Mouse (Mus musculus) central nervous system, embryonic 11.5 days (tissue): Measurements from ENCODE around the gene Mpnd. TPM values are rescaled to one million over a fixed set of nuclear protein-coding genes. Genes with fewer than 3 reads are reported as not detected.

Experiments
- polyA plus RNA-seq: library from polyadenylated mRNA; depleted of rRNA; stranded (reverse); fragments of >200 nt; gene quantifications from 2 replicates; pipeline ENCODE4 v1.2.3, GENCODE M21; 2012; rRNA removed

Gene Mpnd
- polyA plus RNA-seq = 164 and 185 TPM in 2 replicates

DNA sequence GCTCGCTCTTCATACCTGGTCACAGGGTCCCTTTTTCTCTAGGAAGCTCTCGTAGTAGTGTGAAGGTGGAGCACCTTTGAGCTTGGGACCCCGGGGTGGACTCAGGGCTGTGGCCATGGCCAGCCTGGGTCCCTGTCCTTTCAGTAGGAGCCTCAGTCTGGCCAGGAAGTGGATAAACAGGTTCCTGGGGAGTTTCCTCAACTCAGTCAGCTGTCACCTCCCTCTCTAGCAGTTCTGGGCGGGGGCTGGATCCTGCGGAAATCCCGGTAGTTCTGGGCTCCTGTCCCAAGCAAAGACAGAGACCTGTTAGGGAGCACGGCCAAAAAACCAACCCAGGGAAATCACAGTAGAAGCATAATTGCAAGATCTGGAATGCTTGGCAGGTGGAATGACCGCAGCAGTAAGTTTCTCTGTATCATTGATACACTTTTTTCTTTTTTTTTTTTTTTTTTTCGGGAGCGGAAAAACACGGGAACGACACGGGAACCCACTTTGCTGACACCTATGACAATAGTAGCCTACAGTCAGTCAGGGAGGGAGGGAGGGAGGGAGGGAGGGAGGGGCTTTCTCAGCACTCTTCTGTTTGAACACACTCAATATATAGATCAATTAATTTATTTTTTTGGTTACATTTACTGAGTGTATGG, at the start of gene Mpnd, which contains the start of gene Stap2:
Gene Mpnd, plus strand, starts transcription at position 297 of the 647 bp plus-strand sequence.
Gene Stap2, minus strand, starts transcription at position 170 of the 647 bp plus-strand sequence.

DNA sequence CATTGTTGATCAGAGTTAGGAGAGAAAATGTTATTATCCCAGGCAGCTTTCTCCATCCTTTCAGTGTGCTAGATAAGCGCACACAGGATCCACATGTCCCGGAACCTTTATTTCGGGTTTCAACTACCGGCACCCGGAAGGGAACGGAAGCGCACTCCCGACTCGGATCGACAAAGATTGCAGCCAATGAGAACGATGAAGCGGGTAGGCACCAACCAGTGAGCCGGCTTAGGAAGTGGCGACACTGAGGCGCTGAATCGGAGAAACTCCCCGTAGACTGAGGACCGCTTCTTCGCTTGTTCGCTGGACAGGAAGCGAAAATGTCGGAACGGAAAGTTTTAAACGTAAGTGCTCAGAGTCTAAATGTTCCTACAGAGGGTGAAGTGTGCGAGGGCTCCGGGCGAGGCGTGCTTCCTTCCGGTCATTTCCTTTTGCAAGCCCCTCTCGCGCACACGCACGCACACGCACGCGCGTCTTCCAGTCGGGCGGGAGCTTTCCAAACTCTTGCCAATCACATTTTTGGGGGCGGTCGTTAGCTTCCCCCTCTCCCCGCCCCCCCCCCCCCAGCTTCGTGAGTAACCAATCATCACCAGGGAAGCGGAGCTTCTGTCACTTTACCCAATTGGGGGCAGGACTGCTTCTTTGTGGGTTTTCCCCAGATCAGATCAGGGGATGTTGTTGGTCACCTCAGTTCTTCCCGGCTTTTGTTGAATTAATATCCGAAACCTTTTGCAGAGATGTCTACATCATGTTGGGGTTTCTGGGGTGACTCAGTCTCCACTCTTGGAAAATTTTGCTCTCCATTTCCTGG, 46.4 kb upstream of the Mpnd start, which contains the start of gene Yju2:
Gene Yju2, plus strand, starts transcription at position 182 of the 811 bp plus-strand sequence.

GRCm38 (mm10) chr17:55969966-55970891, 35.3 kb upstream of the Mpnd start, which contains the start of gene Shd:
Gene Shd, plus strand, starts transcription at chr17:55970467.

DNA sequence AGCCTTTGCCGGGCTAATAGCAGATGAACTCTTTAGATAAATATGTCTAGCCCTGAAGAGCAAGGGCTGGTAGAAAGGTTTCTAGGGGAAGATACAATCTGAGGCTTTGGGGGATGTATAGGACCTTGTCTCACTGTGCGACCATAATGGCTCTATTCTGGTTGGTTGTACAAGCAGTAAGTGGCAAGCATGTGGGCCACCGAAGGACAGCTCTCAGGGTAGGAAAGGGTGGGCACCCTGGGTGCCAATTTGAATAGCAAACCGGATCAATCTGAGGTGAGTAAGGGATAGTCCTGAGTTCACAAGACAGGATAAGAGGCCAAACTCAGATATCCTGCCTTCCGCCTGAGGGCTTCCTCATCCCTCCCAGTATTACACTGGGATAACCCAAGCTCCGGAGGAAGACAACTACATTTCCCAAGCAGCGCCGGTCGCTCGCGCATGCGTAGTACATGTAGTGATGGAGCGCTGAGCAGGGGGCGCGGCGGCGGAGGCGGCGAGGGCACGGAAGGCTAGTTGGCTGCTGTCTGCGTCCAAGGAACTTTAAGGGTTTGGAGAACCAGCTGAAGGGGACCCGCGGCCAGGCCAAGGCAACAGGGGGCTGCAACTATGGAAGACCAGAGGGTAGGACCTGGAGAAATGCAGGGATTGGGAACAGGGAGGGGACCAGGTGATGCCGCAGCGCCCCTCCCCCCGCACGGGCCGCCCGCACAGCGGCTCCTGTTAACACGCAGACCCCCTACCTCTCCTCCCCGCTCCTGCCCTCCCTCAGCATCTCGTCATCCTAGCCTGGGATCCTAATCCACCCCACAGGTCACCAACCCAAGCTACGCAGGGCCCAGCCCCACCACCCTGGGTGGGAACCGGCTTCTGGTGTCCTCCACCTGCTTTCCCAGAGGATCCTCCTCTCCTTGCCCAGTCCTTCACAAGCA, 19.2 kb upstream of the Mpnd start, which contains the start of gene Fsd1:
Gene Fsd1, plus strand, starts transcription at position 480 of the 932 bp plus-strand sequence.

DNA sequence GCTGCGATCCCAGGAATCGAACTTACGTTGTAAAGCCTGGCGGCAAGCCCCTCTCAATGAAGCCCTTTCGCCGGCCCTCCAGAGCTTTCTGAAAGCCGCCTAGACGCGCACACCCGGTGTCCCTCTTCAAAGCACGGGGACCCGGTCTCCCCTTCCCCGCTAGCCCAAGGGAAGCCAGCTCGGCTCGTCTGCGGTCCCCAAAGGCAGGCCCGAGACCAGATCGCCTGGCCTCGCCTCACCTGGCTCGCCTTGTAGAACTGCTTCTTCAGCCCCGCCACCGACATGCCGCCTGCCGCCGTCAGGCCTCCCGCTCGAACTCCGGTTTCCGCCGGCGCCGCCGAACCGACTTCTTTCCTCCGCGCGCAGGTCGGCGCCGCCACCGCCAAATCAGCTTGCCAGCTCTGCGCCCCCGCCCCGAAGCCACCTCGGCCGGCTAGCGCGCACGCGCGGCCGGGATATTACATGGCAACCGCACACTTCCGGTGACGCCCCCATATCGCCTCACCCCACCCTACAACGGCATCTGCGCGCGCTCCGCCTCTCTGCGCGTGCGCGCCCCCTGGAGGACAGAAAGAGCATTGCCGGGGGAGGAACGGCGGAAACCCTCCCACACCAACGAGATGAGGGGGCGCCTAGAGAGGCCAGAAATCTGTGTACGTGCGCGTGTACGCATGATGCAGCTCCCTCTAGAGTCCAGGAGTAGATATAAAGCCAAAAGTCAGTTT, 30.8 kb downstream of the Mpnd start, which contains the start of gene Sh3gl1:
Gene Sh3gl1, minus strand, starts transcription at position 460 of the 725 bp plus-strand sequence.

GRCm38 (mm10) chr17:56040030-56040856, 34.7 kb downstream of the Mpnd start, which contains the start of gene Chaf1a:
Gene Chaf1a, plus strand, starts transcription at chr17:56040439.

Other genes starting within 250 kb of the Mpnd start
- 2.8 and 4.9 TPM in 2 replicates for gene Zfp119a, start 126.8 kb upstream of the Mpnd start, polyA plus RNA-seq
- 6.1 and 10.3 TPM in 2 replicates for gene Zfp959, start 113.6 kb upstream of the Mpnd start, polyA plus RNA-seq
- gene Zfp119b, start 56.2 kb upstream of the Mpnd start, polyA plus RNA-seq = 2.0 and 3.3 TPM in 2 replicates
- gene Ebi3, start 53.1 kb upstream of the Mpnd start, polyA plus RNA-seq = 1.7 and 2.3 TPM in 2 replicates
- 18.2 and 21.1 TPM in 2 replicates for gene Yju2, start 46.6 kb upstream of the Mpnd start, polyA plus RNA-seq
- gene Shd, start 35.2 kb upstream of the Mpnd start, polyA plus RNA-seq = 104 and 121 TPM in 2 replicates
- 49.5 and 55.5 TPM in 2 replicates for gene Fsd1, start 19.2 kb upstream of the Mpnd start, polyA plus RNA-seq
- gene Stap2, start 127 bp upstream of the Mpnd start, polyA plus RNA-seq = 4.7 and 5.8 TPM in 2 replicates
- 77.7 and 92.3 TPM in 2 replicates for gene Sh3gl1, start 30.9 kb downstream of the Mpnd start, polyA plus RNA-seq
- 35.8 and 121 TPM in 2 replicates for gene Chaf1a, start 34.7 kb downstream of the Mpnd start, polyA plus RNA-seq
- 47.3 and 53.2 TPM in 2 replicates for gene Ubxn6, start 69.3 kb downstream of the Mpnd start, polyA plus RNA-seq
- 143 and 299 TPM in 2 replicates for gene Hdgfl2, start 73.9 kb downstream of the Mpnd start, polyA plus RNA-seq
- 0.04 and 0.06 TPM in 2 replicates for gene Plin4, start 104.1 kb downstream of the Mpnd start, polyA plus RNA-seq
- gene Plin5, start 111.9 kb downstream of the Mpnd start, polyA plus RNA-seq = 0.11 and 0.13 TPM in 2 replicates
- gene Lrg1, start 116.3 kb downstream of the Mpnd start, polyA plus RNA-seq = 0.06 and 0.07 TPM in 2 replicates
- gene Sema6b, start 134.6 kb downstream of the Mpnd start, polyA plus RNA-seq = 7.0 and 7.3 TPM in 2 replicates
- gene Tnfaip8l1, start 156.8 kb downstream of the Mpnd start, polyA plus RNA-seq = 4.8 and 6.9 TPM in 2 replicates
- gene Mydgf, start 178.2 kb downstream of the Mpnd start, polyA plus RNA-seq = 50.1 and 59.6 TPM in 2 replicates
- 40.9 and 49.3 TPM in 2 replicates for gene Dpp9, start 213.2 kb downstream of the Mpnd start, polyA plus RNA-seq